8 mouse cellular contexts compared by ENCODE assay signal in the genomic region with DNA sequence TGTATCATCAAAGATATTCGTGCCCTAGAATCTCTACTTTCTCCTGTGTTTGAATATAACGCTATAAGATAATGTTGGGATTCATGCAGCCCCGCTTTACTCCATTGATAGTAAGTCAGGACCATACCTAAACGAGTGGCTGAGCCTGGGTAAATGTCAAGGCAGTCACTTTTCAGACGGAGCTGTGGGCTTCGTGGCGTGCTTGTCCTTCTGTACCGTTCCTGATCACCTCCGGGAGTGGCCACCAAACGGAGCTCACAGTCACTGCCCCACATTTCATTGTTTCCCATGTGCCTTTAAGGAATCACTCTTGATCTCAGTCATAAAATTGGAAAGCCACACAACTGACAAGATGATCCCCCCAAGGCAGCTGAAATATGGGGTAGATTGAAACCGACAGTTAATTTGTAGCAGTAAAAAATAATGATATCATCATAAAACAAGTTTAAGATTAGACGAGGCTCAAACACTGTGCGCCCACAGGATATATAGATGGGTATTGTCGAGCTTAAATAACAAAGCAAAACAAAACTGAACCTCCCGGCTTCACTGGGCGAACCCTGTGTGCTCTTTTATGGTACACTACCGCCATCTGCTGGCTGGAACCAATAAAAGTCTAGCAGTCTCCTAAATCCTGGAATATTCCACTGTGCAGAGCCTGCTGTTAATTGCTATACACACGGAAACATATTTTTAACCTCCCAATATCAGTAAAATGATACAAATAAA. TPM values are rescaled to one million over a fixed set of nuclear protein-coding genes. Genes with fewer than 3 reads are reported as not detected.
DNase-seq lines count a peak whose midpoint lies in the region; ATAC-seq and TF ChIP-seq lines count a peak whose summit lies in the region.

No protein-coding gene starts in this region.

- no peaks in the 10 kb centered on the region for H3K4me1 ChIP-seq in ES-E14 (ENCODE audit: control insufficient read depth in 2 of 2, insufficient read depth in 2 of 2, low read length in 2 of 2, poor library complexity in 1 of 2)
- 0 out of 2 replicates have a peak, but pooled peaks cover 3% of the 10 kb centered on the region for H3K4me1 ChIP-seq in forebrain, postnatal 0 days (ENCODE audit: insufficient read depth)
- 0 out of 2 replicates have a peak, but pooled peaks cover 4% of the 10 kb centered on the region for H3K4me1 ChIP-seq in lung, adult 2 months (ENCODE audit: control insufficient read depth, insufficient read depth, low read length)
- H3K4me1 ChIP-seq in olfactory bulb, adult 2 months (ENCODE audit: control insufficient read depth, insufficient read depth, low read length), result peaks cover 8% of the 10 kb centered on the region

- in situ Hi-C loops in ES-E14 (cut with MboI; ENCODE audit: low sequenced_read_pairs in 2 of 2, unreplicated experiment in 2 of 2), result loop anchor here in 1 of 2 experiments (5.0 kb wide), 1 partner anchor 376 kb away; no protein-coding TSS in a partner anchor

- no peaks in the 10 kb centered on the region for H3K9me3 ChIP-seq in ES-E14 (ENCODE audit: control insufficient read depth, insufficient read depth, low read depth, low read length)
- H3K9me3 ChIP-seq in forebrain, postnatal 0 days (ENCODE audit: low read length), result no peaks in the 10 kb centered on the region

- 22% methylated on average over 18 of the region's 18 CpGs for WGBS in forebrain, postnatal 0 days
- 5% methylated on average over 18 of the region's 18 CpGs for WGBS in lung, adult 2 months
- WGBS in olfactory bulb, adult 2 months, result 17% methylated on average over 18 of the region's 18 CpGs

- H3K36me3 ChIP-seq in ES-E14 (ENCODE audit: control insufficient read depth, insufficient read depth, low read length, poor library complexity, severe bottlenecking), result no peaks in the 10 kb centered on the region
- no peaks in the 10 kb centered on the region for H3K36me3 ChIP-seq in forebrain, postnatal 0 days (ENCODE audit: insufficient read depth)

- TF ChIP-seq CTCF in forebrain, postnatal 0 days (IDR thresholded peaks at IDR 0.05; ENCODE audit: low read depth), result peak; percentile 90
- peak; percentile 90 for TF ChIP-seq CTCF in layer of hippocampus, adult 2 months (conservative IDR thresholded peaks at IDR 0.05)
- TF ChIP-seq CTCF in lung, adult 2 months (IDR thresholded peaks at IDR 0.05; ENCODE audit: insufficient read depth, low read length), result peak; percentile 68
- no peak for TF ChIP-seq CTCF in olfactory bulb, adult 2 months (IDR thresholded peaks at IDR 0.05; ENCODE audit: insufficient read depth, low read depth, low read length)

- no peak overlapping the region for H3K9ac ChIP-seq in ES-E14 (ENCODE audit: insufficient read depth, low read depth, low read length, poor library complexity, severe bottlenecking)
- H3K9ac ChIP-seq in forebrain, postnatal 0 days, result peak overlapping the region; percentile 34

- H3K4me3 ChIP-seq in ES-E14 (ENCODE audit: insufficient read depth in 1 of 2, low read depth in 1 of 2, low read length in 2 of 2, poor library complexity in 1 of 2, severe bottlenecking in 1 of 2), result no peak overlapping the region
- peak overlapping the region; percentile 17 for H3K4me3 ChIP-seq in forebrain, postnatal 0 days (ENCODE audit: low read depth, low read length)
- peak overlapping the region; percentile 48 for H3K4me3 ChIP-seq in layer of hippocampus, adult 2 months
- peak overlapping the region; percentile 73 for H3K4me3 ChIP-seq in lung, adult 2 months (replicated peaks; ENCODE audit: extremely low read depth, low read depth, low read length)
- H3K4me3 ChIP-seq in olfactory bulb, adult 2 months (ENCODE audit: insufficient read depth, low read depth, low read length), result peak overlapping the region; percentile 46

- no peak overlapping the region for H3K27ac ChIP-seq in ES-E14 (ENCODE audit: insufficient read depth, low read depth, low read length, poor library complexity, severe bottlenecking)
- H3K27ac ChIP-seq in forebrain, postnatal 0 days (ENCODE audit: low read depth, low read length), result peak overlapping the region; percentile 69
- peak overlapping the region; percentile 90 for H3K27ac ChIP-seq in layer of hippocampus, adult 2 months
- H3K27ac ChIP-seq in olfactory bulb, adult 2 months (ENCODE audit: insufficient read depth, low read depth, low read length), result peak overlapping the region; percentile 98

- peak; percentile 95 for ATAC-seq in forebrain, postnatal 0 days

- H3K27me3 ChIP-seq in forebrain, postnatal 0 days (ENCODE audit: insufficient read depth, low read length), result no peaks in the 10 kb centered on the region

- DNase-seq in ES-E14 (ENCODE audit: low read depth, low spot score), result peak; percentile 72
- DNase-seq in cerebellum, adult 11 months, result peak; percentile 88
- peak; percentile 96 for DNase-seq in forebrain, postnatal 0 days
- peak; percentile 92 for DNase-seq in heart, postnatal 4 days
- DNase-seq in layer of hippocampus, adult 2 months (ENCODE audit: low spot score in 2 of 2), result peak; percentile 87 to 94
- peak; percentile 83 for DNase-seq in lung, adult 2 months
- peak; percentile 79 for DNase-seq in thymus, postnatal 0 days (ENCODE audit: low spot score)

- no peak for TF ChIP-seq POLR2A in lung, adult 2 months (IDR thresholded peaks at IDR 0.05; ENCODE audit: borderline replicate concordance, extremely low read depth, low read depth, low read length)
- no peak for TF ChIP-seq POLR2A in olfactory bulb, adult 2 months (IDR thresholded peaks at IDR 0.05; ENCODE audit: insufficient read depth, low read depth, low read length)

- peak overlapping the region; percentile 32 for H3K4me2 ChIP-seq in forebrain, postnatal 0 days (ENCODE audit: low read depth)

TF ChIP-seq in ES-E14, 5 proteins besides CTCF, POLR2A, EP300 and RAD21:
- TF ChIP-seq MAFK (IDR thresholded peaks at IDR 0.05; ENCODE audit: insufficient read depth, low read depth, low read length) (no peak), ZC3H11A (IDR thresholded peaks at IDR 0.05; ENCODE audit: borderline replicate concordance, low read depth, low read length) (peak; percentile 94), CHD2 (IDR thresholded peaks at IDR 0.05; ENCODE audit: low read depth, low read length) (no peak), ZNF384 (IDR thresholded peaks at IDR 0.05; ENCODE audit: low read depth, low read length) (no peak), HCFC1 (IDR thresholded peaks at IDR 0.05; ENCODE audit: borderline replicate concordance, insufficient read depth, low read length) (no peak)

RNA-seq across cellular contexts. Expression of gene Cavin2, which starts 44.8 kb away (rescaled TPM):
- 0.13 TPM in 1 of 2 replicates, not detected in the other for total RNA-seq in ES-E14 (2012; rRNA removed)
- 8.2 and 11.2 TPM in 2 replicates for total RNA-seq in forebrain, postnatal 0 days (2014; rRNA removed)
- polyA plus RNA-seq in forebrain, postnatal 0 days (2015; fragmentation: Nextera tagmentation; extraction: Ambion mirVana), result 6.4 and 7.1 TPM in 2 replicates
- 100 to 1,000 TPM; 203 to 211 TPM for total RNA-seq in heart, postnatal 4 days (2021)
- 1 to 10 TPM; 6.8 to 7.7 TPM for total RNA-seq in layer of hippocampus, adult 2 months (2021)
- polyA plus RNA-seq in lung, adult 2 months (2012; rRNA removed), result 256 and 286 TPM in 2 replicates
- not detected in 2 replicates for polyA plus RNA-seq in olfactory bulb, adult 2 months (2012; ENCODE audit: insufficient read depth, insufficient read length, low replicate concordance, missing spikeins)
- 8.2 and 10.6 TPM in 2 replicates for polyA plus RNA-seq in thymus, postnatal 0 days (2015; fragmentation: Nextera tagmentation; extraction: Ambion mirVana)

Comparison
In these comparisons a context has a peak if more than half of its experiments do, and no peak if none do; other contexts are left out.
1. H3K4me3 ChIP-seq: peak in forebrain, postnatal 0 days (single experiment), layer of hippocampus, adult 2 months (single experiment), lung, adult 2 months (single experiment) and olfactory bulb, adult 2 months (single experiment); none in ES-E14 (0 of 2).
2. RNA of gene Cavin2, which starts 44.8 kb away (total RNA-seq): 203 to 211 TPM in heart, postnatal 4 days; 8.2 to 11.2 TPM in forebrain, postnatal 0 days, 6.8 to 7.7 TPM in layer of hippocampus, adult 2 months and 0.13 TPM in ES-E14; every median in the first group is over 10 times any median in the second.
3. Peak in every context shown above with its lines, with median percentiles within 50 percentile points of each other: DNase-seq.